Mouse (Mus musculus) forebrain, embryonic 16.5 days (tissue): Measurements from ENCODE around the gene Ms4a4c. TPM values are rescaled to one million over a fixed set of nuclear protein-coding genes. Genes with fewer than 3 reads are reported as not detected.
"Not testable (repeated sequence)": the region's sequence is repeated elsewhere in the genome, so short reads cannot be mapped to it uniquely, and the experiment has no call there.

Source experiments
- ATAC-seq: fragments of 200-750 bp; cut with Nextera tagmentation; 2 replicates; pipeline ENCODE4 v1.8.0; 2017; ENCODE audit warnings: mild to moderate bottlenecking, moderate library complexity
- H3K27ac ChIP-seq: fragments of 300-500 bp; sonication (generic); 2 replicates; pipeline ENCODE4 v1.5.1; 2014; ENCODE audit warnings: low read length, control low read depth
- H3K27me3 ChIP-seq: fragments of 300-500 bp; sonication (generic); replicated peaks from 2 replicates; pipeline ENCODE4 v1.6.1; 2014; ENCODE audit warnings: low read length; ENCODE audit not compliant: control insufficient read depth, insufficient read depth
- H3K36me3 ChIP-seq: fragments of 300-500 bp; sonication (generic); 2 replicates; pipeline ENCODE4 v1.6.1; 2014; ENCODE audit not compliant: control insufficient read depth, insufficient read depth
- H3K4me1 ChIP-seq: fragments of 300-500 bp; sonication (generic); replicated peaks from 2 replicates; pipeline ENCODE4 v1.6.1; 2014; ENCODE audit warnings: low read length; ENCODE audit not compliant: control insufficient read depth, insufficient read depth
- H3K4me2 ChIP-seq: fragments of 300-500 bp; sonication (generic); 2 replicates; pipeline ENCODE4 v1.6.1; 2014; ENCODE audit warnings: mild to moderate bottlenecking, low read length, control low read depth
- H3K4me3 ChIP-seq: fragments of 300-500 bp; sonication (generic); replicated peaks from 2 replicates; pipeline ENCODE4 v1.5.1; 2014; ENCODE audit warnings: mild to moderate bottlenecking, low read length, control low read depth
- H3K9ac ChIP-seq: fragments of 300-500 bp; sonication (generic); replicated peaks from 2 replicates; pipeline ENCODE4 v1.6.1; 2014; ENCODE audit warnings: low read depth, low read length, control low read depth
- H3K9me3 ChIP-seq: fragments of 300-500 bp; sonication (generic); 2 replicates; pipeline ENCODE4 v1.6.1; 2016; ENCODE audit warnings: low read length; ENCODE audit not compliant: control insufficient read depth
- WGBS: fragments of 180-500 bp; shearing (Covaris S2); extraction: QIAGEN DNeasy Blood & Tissue Kit; methylation state at CpG from one replicate; pipeline ENCODE4 v1.1.7; 2014; 5-methylcytosine and 5-hydroxymethylcytosine counted together
- polyA plus RNA-seq: library from polyadenylated mRNA; unstranded; fragments of >200 nt; fragmentation: Nextera tagmentation; extraction: Ambion mirVana; gene quantifications from 2 replicates; pipeline ENCODE4 v1.2.1, GENCODE M21; 2015

Gene Ms4a4c
- polyA plus RNA-seq, 1 experiment from 2014 or later, result not detected

- no peak for ATAC-seq
- no peak overlapping the region for H3K4me2 ChIP-seq
- no peak overlapping the region for H3K9ac ChIP-seq
- 84% methylated on average over 2 of the region's 2 CpGs for WGBS
- H3K27ac ChIP-seq, result no peak overlapping the region
- no peak overlapping the region for H3K4me3 ChIP-seq
- H3K27me3 ChIP-seq, result no peaks in the 10 kb centered on the region
- H3K9me3 ChIP-seq, result no peaks in the 10 kb centered on the region
- H3K4me1 ChIP-seq, result no peaks in the 10 kb centered on the region
- H3K36me3 ChIP-seq, result no peaks in the 10 kb centered on the region
These were observed 15.6 kb upstream of the Ms4a4c start for GRCm38 (mm10) chr19:11388949-11389348.

- Histone ChIP-seq H3K9me3 (no peaks in the 10 kb centered on the region), H3K36me3 (no peaks in the 10 kb centered on the region), H3K4me3 (no peak overlapping the region), H3K4me2 (no peak overlapping the region), H3K27me3 (no peaks in the 10 kb centered on the region), H3K27ac (no peak overlapping the region), H3K9ac (no peak overlapping the region), H3K4me1 (no peaks in the 10 kb centered on the region)
- no peak for ATAC-seq
These were observed 8.8 kb upstream of the Ms4a4c start for GRCm38 (mm10) chr19:11395769-11396168.

- ATAC-seq, result no peak
- no peaks in the 10 kb centered on the region for H3K36me3 ChIP-seq
- no peaks in the 10 kb centered on the region for H3K4me1 ChIP-seq
- H3K27me3 ChIP-seq, result no peaks in the 10 kb centered on the region
- no peak overlapping the region for H3K9ac ChIP-seq
- no peaks in the 10 kb centered on the region for H3K9me3 ChIP-seq
- H3K27ac ChIP-seq, result no peak overlapping the region
- no peak overlapping the region for H3K4me3 ChIP-seq
- H3K4me2 ChIP-seq, result no peak overlapping the region
These were observed 2.9 kb downstream of the Ms4a4c start for GRCm38 (mm10) chr19:11407428-11407827.

GRCm38 (mm10) chr19:11408591-11408990, 4.0 kb downstream of the Ms4a4c start:
- no peak for ATAC-seq
- WGBS, result 100% methylated on average over 1 of the region's 1 CpGs
- no peaks in the 10 kb centered on the region for H3K36me3 ChIP-seq
- H3K27me3 ChIP-seq, result no peaks in the 10 kb centered on the region
- no peak overlapping the region for H3K9ac ChIP-seq
- H3K4me3 ChIP-seq, result no peak overlapping the region
- H3K27ac ChIP-seq, result no peak overlapping the region
- no peak overlapping the region for H3K4me2 ChIP-seq
- H3K9me3 ChIP-seq, result no peaks in the 10 kb centered on the region
- no peaks in the 10 kb centered on the region for H3K4me1 ChIP-seq

GRCm38 (mm10) chr19:11411640-11412039, 7.1 kb downstream of the Ms4a4c start:
- Histone ChIP-seq H3K4me2 (no peak overlapping the region), H3K9me3 (no peaks in the 10 kb centered on the region), H3K27me3 (no peaks in the 10 kb centered on the region), H3K27ac (no peak overlapping the region), H3K9ac (no peak overlapping the region), H3K4me1 (no peaks in the 10 kb centered on the region), H3K36me3 (no peaks in the 10 kb centered on the region), H3K4me3 (no peak overlapping the region)
- WGBS, result 95% methylated on average over 1 of the region's 1 CpGs
- ATAC-seq, result no peak

GRCm38 (mm10) chr19:11414084-11414483, 9.5 kb downstream of the Ms4a4c start:
- ATAC-seq, result no peak

GRCm38 (mm10) chr19:11415581-11415980, 11.0 kb downstream of the Ms4a4c start:
- no peaks in the 10 kb centered on the region for H3K4me1 ChIP-seq
- no peak overlapping the region for H3K9ac ChIP-seq
- no peak overlapping the region for H3K4me3 ChIP-seq
- no peaks in the 10 kb centered on the region for H3K9me3 ChIP-seq
- no peaks in the 10 kb centered on the region for H3K36me3 ChIP-seq
- no peak for ATAC-seq
- H3K4me2 ChIP-seq, result no peak overlapping the region
- WGBS, result 66% methylated on average over 3 of the region's 3 CpGs
- no peaks in the 10 kb centered on the region for H3K27me3 ChIP-seq
- H3K27ac ChIP-seq, result no peak overlapping the region

More at GRCm38 (mm10) chr19:11414084-11414483, 9.5 kb downstream of the Ms4a4c start:
- Histone ChIP-seq H3K4me1 (no peaks in the 10 kb centered on the region), H3K4me2 (no peak overlapping the region), H3K4me3 (no peak overlapping the region), H3K9ac (no peak overlapping the region), H3K27me3 (no peaks in the 10 kb centered on the region), H3K9me3 (no peaks in the 10 kb centered on the region), H3K36me3 (no peaks in the 10 kb centered on the region), H3K27ac (no peak overlapping the region)
- WGBS, result 92% methylated on average over 1 of the region's 1 CpGs

- H3K27ac ChIP-seq, H3K27me3 ChIP-seq, H3K4me3 ChIP-seq, ATAC-seq, H3K9ac ChIP-seq, H3K36me3 ChIP-seq, H3K4me1 ChIP-seq, H3K9me3 ChIP-seq, H3K4me2 ChIP-seq: not testable (repeated sequence)
- WGBS, result 52% methylated on average over 1 of the region's 3 CpGs
These were observed 14.3 kb downstream of the Ms4a4c start for GRCm38 (mm10) chr19:11418865-11419264.

- not testable (repeated sequence) for H3K9me3 ChIP-seq, H3K9ac ChIP-seq, H3K27ac ChIP-seq, H3K4me3 ChIP-seq, H3K27me3 ChIP-seq, ATAC-seq, H3K36me3 ChIP-seq, H3K4me2 ChIP-seq, H3K4me1 ChIP-seq
- 85% methylated on average over 1 of the region's 1 CpGs for WGBS
These were observed 26.6 kb downstream of the Ms4a4c start for GRCm38 (mm10) chr19:11431209-11431608.

GRCm38 (mm10) chr19:11435058-11435834, 30.7 kb downstream of the Ms4a4c start:
- H3K4me3 ChIP-seq, result no peak overlapping the region
- no peak overlapping the region for H3K4me2 ChIP-seq
- H3K27ac ChIP-seq, result no peak overlapping the region
- H3K27me3 ChIP-seq, result no peaks in the 10 kb centered on the region
- 89% methylated on average over 4 of the region's 4 CpGs for WGBS
- H3K4me1 ChIP-seq, result no peaks in the 10 kb centered on the region
- H3K9me3 ChIP-seq, result no peaks in the 10 kb centered on the region
- no peak overlapping the region for H3K9ac ChIP-seq
- ATAC-seq, result no peak
- no peaks in the 10 kb centered on the region for H3K36me3 ChIP-seq
